Mouse (Mus musculus): Measurements from ENCODE around the gene Rxfp4.
A peak's percentile ranks its signal among the peaks of the same experiment; 100 is the strongest.

The Rxfp4 gene

DNA sequence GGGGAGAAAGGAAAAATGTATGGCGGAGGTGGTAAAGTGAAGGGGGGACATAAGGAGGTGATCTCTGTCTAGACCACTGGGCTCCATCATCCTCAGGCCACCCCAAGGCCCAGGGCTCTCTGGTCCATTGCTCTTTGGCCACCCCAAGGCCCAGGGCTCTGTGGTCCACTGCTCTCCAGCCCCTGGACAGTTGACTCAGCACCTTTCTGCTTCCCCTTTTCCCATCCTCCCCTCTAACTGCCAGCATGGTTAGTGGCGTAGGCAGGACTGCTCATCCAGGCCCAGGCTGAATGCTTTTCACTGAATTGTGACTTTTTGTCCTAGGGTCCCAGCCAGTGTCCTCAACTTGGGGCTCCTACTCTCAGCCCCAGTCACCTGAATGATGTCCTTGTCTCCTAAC is 25.4 kb downstream of the Rxfp4 start:
- DNase-seq = peak; percentile 80

DNA sequence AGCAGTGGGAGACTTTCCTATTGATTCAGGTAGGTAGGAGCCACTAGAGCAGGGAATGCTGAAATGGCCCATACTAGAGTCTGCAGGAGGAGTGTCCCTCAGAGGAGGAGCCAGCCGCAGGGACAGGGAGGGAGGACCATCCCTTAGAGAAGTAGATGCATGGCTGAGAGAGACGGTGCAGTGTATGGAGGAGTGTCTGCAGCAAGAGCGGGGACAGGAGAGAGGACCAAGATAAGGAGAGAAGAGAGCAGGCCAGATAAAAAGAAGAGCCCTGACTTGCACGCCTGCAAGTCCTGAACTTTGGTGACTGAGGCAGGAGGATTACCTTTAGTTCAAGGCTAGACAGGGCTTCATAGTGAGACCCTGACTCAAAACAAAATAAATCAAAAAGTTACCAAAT is 25.8 kb downstream of the Rxfp4 start:
- no peak for DNase-seq

DNA sequence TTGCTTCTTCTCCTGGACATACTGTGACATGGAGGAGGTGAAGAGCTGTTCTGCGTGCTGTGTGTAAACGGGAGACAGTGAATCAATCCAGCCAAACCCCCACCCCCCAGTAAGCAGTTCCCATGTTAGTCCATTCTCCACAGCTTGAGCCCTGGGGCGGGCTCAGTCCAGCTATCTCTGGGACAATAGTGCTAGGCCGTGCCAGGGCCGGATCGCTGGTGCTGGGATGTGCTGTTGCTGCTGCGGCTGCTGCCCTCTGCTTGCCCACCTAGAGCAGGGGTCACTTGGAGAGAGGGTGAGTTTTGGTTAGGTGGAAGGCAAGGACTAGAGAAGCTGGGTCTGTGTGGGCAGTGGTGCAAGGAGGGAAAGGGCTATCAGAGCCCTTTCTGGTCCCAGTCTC is 26.6 kb downstream of the Rxfp4 start:
- no peak for DNase-seq

DNA sequence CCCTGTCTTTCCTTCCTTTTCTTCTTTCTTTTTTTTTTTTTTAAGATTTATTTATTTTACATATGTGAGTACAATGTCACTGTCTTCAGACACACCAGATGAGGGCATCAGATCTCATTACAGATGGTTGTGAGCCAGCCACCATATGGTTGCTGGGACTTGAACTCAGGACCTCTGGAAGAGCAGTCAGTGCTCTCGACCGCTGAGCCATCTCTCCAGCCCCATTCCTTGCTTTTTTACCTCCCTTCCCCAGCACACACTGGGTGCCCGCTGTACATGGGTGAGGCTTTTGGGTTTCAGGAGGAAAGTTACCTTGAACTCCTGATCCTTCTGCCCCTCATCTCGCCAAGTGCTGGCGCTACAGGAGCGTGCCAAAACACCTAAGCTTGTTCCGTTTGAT is 27.4 kb downstream of the Rxfp4 start:
- DNase-seq = no peak

DNA sequence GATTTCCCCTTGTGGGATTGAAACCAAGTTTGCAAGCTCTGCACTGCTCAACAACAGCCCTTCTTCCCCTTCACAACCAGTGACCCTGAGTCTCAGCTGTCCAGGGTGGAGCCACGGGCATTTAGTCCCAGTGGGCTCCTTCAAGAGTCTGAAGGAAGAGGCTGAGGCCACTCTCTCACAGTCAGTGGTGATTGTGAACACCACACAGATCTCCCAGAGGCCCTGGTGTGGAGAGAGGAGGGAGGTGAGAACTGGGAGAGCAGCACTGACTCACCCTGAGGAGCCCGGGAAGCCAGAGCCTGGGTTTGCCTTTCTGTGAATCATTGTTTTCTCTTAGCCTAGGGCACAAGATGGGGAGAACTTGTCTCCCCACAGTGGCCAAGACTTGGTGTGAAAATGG is 28.0 kb downstream of the Rxfp4 start:
- no peak for DNase-seq

DNA sequence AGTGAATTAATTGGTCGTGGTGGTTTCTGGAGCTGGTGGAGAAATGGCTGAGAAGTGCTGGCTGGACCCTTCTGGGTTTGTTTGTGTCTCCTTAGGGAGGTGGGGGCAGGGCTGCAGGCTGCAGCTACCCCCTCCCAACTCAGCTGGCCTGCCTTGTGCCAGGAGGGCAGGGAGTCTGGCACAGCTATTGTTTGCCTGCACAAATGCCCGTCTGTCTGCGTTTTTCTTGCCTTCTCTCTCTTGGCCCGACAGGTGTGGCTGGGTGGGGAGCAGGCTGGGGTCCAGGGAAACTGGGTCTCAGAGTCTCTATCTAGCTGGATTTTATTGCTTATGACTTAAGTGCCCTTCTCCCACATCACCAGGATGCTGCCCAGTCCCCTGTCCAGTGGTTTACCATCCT is 28.6 kb downstream of the Rxfp4 start:
- no peak for DNase-seq

DNA sequence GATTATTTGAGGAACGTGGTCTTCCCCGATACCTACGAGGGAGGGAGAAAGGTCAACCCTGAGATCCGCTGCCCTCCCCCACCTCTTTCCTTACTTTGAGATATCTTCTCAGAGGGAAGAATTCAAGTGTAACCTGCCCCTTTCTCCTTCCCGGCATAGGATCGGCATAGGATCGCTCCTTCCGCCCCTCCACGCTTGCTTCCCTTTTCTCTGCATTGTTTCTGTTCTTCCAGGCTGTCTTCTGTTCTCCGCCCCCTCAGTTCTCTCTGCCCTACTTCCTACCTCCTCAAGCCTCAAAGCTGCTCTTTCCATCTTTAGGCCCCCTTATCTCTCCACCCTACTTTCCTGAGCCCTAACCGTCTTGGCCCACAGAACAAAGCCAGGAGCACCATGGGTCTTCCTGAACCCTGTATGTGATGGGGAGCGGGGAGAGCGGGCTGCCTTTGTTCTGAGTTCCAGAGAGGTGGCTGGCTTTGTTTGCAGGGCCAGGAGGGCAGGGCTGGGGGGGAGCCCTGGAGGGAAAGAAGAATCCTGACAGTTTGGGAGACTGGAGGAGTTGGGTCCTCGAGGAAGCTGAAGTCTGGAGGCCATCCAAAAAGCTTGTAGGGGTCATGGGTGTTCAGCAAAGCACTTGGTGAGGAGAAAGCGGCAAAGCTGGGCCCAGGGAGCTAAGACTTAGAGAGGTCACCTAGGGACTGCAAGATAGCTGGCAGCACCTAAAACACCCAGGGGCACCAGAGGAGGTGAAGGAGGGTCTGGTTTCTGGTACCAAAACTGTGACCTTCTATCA is 29.4 kb downstream of the Rxfp4 start:
- DNase-seq = peak; percentile 55

DNA sequence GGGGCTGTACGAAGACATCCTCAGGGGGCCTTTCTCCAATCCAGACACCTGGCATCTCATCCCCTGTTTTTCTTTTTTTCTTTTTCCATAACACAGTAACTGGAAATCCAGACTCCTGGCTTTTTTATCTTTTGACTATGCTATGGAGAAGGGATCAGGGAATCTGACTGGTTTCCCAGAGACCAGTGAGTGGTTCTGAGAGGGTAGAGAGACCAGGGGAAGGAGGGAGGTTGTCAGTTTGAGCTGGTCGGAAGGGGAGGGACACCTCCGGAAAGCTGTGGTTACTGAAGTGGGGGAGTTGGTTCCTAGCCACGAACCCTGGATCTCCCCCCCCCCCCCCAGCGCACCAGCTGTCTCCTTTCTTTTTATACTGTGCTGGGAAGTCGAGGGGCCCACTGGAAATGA is 30.0 kb downstream of the Rxfp4 start:
- DNase-seq = peak; percentile 60

DNA sequence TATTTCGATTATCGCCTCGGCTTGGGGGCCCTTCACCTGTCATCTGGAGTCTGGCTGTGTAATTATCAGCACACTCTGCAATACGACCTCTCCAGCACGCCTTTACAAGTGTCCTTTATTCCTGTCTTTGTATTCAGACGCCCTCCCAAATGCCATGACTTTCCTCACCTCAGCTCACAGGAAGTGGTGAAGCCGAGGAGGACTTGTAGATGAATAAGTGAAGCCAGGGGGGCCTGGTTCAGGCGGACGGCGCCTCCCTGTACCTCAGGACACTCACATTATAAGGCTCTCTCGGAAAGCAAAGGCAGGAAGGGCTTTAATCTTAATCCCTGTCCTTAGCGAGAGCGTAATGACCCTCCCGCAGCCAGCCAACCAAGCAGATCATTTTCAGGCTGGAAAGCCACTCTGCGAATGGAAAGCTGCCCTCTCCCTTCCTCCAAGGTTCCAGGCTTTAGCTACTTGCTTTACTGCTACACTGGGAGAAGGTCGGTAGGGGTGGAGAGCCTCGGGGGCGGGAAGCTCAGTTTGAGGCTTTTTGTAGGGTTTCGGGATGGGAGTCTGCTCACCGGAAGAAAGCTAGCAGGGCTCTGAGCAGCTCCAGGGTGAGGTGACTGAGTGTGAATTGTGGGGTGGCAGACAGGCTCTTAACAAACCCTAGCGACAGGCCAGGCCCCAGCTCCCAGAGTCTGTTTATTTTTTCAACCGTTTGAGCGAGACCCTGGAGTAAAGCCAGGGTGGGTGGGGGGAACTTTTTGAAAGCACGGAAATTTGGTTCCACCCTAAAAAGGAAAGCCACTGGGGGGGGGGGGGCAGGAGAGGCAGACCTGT is 30.6 kb downstream of the Rxfp4 start:
- DNase-seq = peak; percentile 78

DNA sequence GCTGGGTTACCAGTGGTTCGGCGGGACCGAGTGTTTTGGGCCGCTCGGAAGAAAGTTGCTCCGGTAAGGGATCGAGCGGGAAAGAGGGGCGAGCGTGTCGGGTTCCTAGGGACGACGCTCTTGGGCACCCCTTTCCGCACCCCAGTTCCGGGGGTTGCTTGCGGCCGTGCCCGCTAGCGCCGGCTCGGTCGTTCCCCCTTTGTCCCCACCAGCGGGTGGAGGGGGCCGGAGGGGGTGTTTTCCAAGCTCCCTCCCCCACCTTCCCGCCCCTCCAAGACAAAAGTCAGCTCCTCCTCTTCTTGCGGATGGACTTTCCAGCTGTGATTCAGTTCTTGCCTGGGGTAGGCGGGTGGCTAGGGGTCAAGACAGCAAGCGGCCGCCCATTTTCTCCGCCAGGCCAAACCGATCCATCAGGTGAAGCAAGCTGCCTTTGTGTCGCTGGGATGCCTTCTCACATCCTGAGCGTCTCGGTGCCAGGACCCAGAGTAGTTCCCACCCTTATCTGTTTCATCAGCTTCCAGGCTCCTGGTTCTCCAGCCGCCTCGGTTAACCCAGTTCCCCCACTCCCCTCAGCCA is 31.3 kb downstream of the Rxfp4 start:
- peak; percentile 85 for DNase-seq

DNA sequence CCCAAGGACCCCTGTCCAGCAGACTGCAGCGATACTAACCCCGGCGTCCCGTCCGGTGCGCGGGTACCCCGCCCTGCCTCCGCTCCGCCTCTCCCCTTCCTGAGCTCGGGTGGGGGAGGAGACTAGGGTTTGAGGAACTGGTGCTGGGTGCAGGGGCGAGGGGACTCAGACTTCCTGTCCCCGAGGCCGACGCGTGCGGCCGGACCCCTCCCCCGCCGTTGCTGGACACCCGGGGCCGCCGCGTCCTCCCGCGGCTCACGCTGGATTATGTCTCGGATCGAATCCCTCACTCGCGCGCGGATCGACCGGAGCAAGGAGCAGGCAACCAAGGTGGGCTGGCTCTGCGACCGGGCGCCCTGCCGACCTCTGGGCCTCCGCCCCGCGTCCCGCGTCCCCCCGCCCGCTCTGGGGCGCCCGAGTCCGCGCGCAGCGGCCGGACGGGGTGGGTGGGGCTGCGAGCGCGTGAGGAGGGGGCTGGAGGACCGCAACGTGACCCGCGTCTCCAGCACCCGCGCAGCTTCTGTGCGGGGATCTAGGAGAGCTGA is 31.9 kb downstream of the Rxfp4 start:
- DNase-seq = peak; percentile 91

DNA sequence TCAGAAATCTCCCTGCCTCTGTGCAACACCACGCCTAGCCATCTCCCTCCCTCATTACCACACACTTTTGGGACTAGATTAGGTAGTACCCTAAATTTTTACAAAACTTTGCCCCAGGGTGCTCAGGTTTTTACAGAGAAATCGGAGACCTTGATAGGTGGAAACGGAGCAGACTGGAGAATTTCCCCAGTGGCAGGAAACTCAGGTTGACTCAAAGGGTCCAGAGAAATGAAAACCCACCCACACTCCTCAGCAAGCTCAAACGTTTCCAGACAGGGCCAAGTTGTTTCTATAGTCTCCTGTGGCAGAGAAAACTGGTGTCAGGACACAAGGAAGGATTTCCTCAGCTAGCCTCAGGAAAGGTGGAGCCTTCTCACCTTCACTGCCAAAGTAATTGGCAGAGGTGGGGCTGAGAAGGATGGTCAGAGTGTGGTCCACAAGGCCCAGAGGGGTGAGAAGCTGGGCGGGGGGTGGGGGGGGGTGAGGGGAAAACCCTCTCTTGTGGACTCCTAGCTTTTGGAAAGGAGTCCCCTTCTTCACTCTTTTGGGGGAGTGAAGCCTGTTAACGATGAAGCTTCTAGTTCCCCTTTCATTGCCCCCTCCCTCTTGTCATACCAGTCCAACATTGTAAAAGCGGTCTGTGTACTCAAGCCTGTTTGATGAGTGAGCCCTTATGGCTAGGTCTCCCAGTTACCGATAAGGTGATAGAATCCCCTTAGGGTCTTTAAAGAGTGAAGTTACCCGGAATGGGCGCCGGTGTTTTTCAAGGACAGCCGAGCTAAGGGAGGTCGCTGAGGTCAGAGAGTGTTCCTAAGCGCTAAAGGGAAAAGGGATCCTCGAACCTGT is 32.6 kb downstream of the Rxfp4 start:
- no peak for DNase-seq

DNA sequence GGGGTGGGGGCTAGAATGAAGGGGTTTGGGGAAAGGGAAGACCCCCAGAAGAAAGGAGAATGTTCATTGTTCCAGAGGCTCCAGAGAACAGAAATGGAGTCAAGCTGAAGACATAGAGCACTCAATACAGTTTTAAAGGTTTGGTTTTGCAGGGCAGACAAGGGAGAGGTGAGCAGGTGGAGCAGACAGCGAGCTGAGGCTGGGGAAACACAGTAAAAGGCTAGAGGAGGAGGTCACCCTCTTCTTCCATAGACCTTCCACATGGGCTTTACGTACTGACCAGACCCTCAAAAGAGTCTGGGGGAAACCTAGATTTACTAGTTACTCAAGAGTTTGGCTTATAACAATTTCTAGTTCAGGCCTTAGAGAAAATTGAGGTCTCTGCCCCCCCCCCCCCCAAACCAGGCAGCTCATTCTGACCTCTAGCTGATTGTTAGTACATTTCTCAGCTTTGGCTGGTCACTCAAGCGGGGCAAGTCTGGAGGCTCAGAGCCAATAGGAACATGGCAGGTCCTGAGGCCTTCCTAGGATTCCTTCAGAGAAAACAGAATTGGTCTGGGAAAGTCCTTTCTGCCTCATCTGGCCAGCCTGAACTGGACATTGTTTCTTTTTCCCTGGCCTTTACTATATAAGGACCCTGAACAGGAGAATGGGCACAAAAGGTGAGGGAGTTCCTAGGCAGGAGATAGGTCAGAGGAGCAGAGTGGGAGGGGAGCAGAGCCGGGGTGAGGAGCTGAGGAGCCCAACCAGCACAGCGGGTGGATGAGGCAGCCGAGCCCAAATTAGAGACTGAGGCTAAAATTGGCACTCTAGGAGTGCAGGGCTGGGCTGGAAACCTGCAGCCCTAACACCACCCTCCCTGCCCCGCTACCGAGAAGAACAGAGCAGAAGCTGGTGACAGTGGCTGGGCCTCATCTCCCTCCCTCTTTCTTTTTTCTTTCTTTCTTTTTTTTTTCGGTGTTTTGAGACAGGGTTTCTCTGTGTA is 33.5 kb downstream of the Rxfp4 start:
- DNase-seq = peak; percentile 74

DNA sequence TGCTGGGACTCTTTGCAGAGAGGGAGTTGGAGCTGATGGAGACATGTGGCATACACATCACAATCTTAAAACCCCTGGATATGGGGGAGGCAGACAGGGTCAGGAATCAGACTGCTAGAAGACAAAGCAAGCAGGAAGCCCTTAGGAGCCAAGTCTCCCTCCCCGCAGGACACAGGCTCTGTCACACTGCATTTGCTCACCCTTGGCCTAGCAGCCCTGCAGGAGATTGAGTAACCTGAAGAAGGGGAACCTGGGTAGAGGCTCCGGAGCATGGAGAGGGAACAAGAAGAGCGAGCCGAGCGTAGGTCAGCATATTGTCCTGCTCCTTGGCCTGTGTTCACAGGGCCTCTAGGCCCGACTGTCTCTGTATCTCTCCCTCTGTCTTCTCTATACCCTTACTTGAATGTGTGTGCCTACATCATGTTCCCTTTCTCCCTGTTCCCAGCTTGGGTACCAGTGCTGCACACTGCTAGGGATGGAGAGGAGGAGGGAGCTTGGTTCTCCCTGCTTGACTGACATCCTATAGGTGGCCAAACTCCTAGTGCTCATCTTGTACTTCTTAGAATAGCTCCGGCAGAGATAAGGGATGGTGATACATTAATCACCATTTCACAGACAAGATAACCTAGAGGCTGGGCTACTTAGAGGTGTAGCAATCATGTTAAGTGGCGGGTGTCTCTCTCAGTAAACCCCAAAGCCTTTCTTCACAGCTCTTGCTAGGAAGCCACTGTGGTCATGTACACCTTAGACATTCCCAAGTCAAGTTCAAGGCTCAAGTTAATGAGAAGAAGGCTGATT is 34.7 kb downstream of the Rxfp4 start:
- DNase-seq = no peak

DNA sequence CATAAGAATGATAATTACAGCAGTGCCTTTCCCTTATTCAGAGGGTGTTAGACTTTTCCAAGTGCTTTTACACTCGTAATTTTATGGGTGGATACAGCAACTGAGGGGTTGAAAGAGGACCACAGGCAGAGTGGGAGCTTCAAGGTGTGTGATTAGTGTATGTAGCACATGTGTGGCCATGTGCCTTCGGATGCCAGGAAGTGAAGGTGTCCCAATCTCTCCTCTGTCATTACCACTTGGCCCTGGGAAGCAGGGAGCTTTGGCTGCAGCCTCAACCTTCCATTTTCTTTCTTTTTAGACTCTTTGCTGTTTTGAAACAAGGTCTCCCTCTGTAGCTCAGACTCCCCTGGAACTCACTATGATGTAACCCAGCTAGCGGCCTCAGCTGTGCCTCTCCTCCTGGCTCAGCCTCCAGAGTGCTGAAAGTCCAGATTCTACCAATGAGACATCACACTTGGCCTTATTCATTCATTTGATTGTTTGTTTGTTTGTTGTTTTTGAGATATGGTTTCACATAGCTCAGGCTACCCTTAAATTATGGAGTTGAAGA is 35.9 kb downstream of the Rxfp4 start:
- DNase-seq = no peak

DNA sequence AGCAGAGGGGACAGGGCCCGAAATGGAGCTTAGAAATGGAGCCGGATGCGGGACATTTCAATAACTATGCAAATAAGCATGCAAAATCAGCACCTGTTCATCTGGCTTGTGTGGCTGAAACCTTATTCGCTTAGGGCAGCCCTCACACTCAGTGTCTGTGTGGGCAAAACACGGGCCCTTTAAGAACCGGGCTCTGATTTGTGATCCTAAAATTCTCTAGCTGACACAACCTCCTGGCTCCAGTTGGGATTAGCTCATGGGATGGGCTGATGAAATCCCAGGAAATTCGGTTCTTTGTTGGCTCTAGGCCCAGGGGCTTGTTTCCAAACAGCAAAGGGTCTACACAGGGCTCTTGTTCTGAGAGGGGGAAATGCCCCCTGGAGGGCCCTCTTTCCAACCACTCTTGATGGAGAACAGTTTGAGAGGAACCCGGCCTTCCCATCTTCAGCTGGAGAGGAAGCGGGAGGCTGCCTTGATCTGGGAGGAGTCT is 37.0 kb downstream of the Rxfp4 start:
- DNase-seq = no peak

DNA sequence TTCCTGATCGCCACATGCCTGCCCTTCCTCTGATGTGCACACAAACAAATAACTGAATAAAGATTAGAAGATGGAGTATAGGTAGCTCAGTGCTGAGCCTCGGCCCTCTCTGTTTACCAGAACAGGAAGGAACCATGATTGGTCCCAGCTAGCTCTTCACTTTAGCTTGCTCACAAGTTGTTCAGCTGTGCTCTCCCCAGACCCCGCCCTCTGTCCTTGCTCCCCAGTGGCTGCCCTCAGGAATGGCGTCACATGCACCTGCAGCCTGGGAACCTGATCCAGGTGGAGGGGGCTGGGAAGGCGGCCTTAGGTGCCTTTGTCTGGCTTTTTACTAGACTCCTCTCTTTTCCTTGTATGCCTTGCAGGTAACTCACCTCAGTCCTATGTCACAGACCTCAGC is 37.8 kb downstream of the Rxfp4 start:
- peak; percentile 74 for DNase-seq

DNA sequence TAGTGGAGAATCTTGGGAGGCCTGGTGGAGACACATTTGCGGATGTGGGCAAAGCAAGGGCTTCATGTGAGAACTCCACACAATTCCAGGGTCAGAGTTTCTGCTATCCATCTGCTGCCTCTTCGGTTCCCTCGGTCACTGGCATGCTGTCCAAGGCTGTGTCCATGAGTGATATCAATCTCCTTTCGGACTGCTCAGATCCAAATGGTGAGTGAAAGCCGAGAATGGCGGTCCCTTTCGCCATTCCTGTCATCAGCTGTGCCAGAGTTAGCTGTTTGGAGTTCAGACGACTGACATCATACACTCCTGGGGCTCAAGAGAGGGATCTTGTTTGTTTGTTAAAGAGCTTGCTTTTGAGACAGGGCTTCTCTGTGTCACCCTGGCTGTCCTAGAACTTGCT is 38.5 kb downstream of the Rxfp4 start:
- DNase-seq = no peak

DNA sequence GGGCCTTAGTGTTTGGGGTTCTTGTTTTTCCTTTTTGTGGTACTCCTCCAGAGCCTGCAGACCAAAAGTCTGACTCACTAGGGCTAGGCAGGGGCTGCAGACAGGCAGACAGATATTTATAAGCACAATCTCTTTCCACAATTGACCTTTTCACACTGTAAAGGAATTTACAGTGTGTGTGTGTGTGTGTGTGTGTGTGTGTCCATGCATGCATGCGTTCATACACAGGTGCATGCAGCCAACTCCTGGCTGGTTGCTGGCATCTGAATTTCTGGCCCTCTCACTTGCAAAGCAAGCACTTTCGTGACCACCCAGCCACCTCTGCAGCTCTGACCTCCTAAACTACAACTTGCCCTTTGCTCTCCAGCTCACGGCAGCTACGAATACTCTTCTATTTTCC is 43.9 kb downstream of the Rxfp4 start:
- DNase-seq = no peak

DNA sequence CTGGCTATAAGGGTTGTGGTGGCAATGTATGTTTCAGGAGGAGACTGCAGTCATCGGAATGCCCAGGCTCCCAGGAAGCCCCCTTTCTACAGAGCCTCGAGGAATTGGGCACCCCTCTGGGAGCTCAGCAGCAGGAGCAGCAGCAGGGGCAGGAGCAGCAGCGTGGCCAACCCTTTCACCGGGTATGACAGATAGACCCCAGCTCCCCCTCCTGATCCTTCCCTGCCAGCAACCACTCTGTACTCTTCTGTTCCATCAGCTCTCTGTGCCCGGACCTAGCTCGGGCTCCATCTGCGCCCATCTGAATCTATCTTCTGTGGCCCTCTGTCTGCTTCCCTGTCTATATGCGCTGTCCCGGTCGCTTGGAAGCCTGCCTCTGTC is 45.2 kb downstream of the Rxfp4 start:
- DNase-seq = no peak
